ENCODE assay signal across 14 mouse cellular contexts in the genomic region with DNA sequence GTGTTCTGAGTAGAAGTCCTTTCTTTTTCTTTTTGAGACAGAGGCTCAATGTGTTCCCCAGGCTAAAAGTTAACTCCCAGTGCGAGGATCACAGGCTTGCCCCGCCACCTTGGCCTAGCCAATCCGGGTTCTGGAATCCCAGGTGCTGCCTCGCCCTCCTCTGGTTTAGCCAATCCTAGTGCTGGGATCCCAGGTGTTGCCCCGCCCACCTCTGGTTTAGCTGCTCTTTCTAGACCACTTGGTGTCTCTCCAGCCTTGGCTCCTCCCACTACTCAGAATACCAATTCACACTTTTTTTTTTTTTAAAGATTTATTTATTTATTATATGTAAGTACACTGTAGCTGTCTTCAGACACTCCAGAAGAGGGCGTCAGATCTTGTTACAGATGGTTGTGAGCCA. TPM values are rescaled to one million over a fixed set of nuclear protein-coding genes. Genes with fewer than 3 reads are reported as not detected.
DNase-seq lines count a peak whose midpoint lies in the region; ATAC-seq and TF ChIP-seq lines count a peak whose summit lies in the region.
"Had no signal": no experiment of that assay in that cellular context is flagged by ENCODE, and none has a peak within 500 bp of the region (broad histone marks: within the 10 kb centered on the region; RNA-seq: fewer than 3 reads in every experiment).

No protein-coding gene starts in this region.

- H3K9me3 ChIP-seq in forebrain, embryonic 12.5 days: no peaks in the 10 kb centered on the region
- no peaks in the 10 kb centered on the region for H3K9me3 ChIP-seq in forebrain, embryonic 14.5 days (replicated peaks; ENCODE audit: control insufficient read depth, low read length)
- H3K9me3 ChIP-seq in midbrain, embryonic 13.5 days: no peaks in the 10 kb centered on the region
- H3K9me3 ChIP-seq in liver, postnatal 0 days (ENCODE audit: low read length): no peaks in the 10 kb centered on the region

- ATAC-seq in forebrain, embryonic 12.5 days (ENCODE audit: low FRiP score): no peak
- no peak for ATAC-seq in forebrain, embryonic 14.5 days
- ATAC-seq in midbrain, embryonic 13.5 days: no peak
- no peak for ATAC-seq in liver, postnatal 0 days
- ATAC-seq: forebrain, embryonic 16.5 days; Patski had no signal

- no peaks in the 10 kb centered on the region for H3K36me3 ChIP-seq in forebrain, embryonic 12.5 days (replicated peaks)
- H3K36me3 ChIP-seq in forebrain, embryonic 14.5 days (ENCODE audit: control insufficient read depth, insufficient read depth, low read length): no peaks in the 10 kb centered on the region
- H3K36me3 ChIP-seq in midbrain, embryonic 13.5 days: no peaks in the 10 kb centered on the region
- no peaks in the 10 kb centered on the region for H3K36me3 ChIP-seq in liver, postnatal 0 days (replicated peaks; ENCODE audit: insufficient read depth, low read length)

- peaks cover 18% of the 10 kb centered on the region for H3K4me1 ChIP-seq in forebrain, embryonic 12.5 days
- peaks cover 6% of the 10 kb centered on the region for H3K4me1 ChIP-seq in forebrain, embryonic 14.5 days (ENCODE audit: control insufficient read depth, insufficient read depth, low read length)
- peaks cover 23% of the 10 kb centered on the region for H3K4me1 ChIP-seq in midbrain, embryonic 13.5 days (replicated peaks)
- peaks cover 15% of the 10 kb centered on the region; the same call in 1 of the 2 replicates for H3K4me1 ChIP-seq in liver, postnatal 0 days (ENCODE audit: insufficient read depth)

- TF ChIP-seq EP300 in liver, postnatal 0 days (IDR thresholded peaks at IDR 0.05; ENCODE audit: low read depth): no peak

- peak overlapping the region; percentile 25 for H3K4me2 ChIP-seq in forebrain, embryonic 12.5 days
- H3K4me2 ChIP-seq in forebrain, embryonic 14.5 days (ENCODE audit: low read length): no peak overlapping the region
- H3K4me2 ChIP-seq in midbrain, embryonic 13.5 days (replicated peaks): peak overlapping the region; percentile 14; the same call in 1 of the 2 replicates
- no peak overlapping the region for H3K4me2 ChIP-seq in liver, postnatal 0 days (ENCODE audit: low read depth, low read length)

- WGBS in forebrain, embryonic 12.5 days: 35% methylated on average over 5 of the region's 6 CpGs
- WGBS in forebrain, embryonic 14.5 days: 62% methylated on average over 5 of the region's 6 CpGs
- 40% methylated on average over 5 of the region's 6 CpGs for WGBS in midbrain, embryonic 13.5 days
- 68% methylated on average over 5 of the region's 6 CpGs for WGBS in liver, postnatal 0 days (ENCODE audit: insufficient replicate concordance)

- H3K4me3 ChIP-seq in forebrain, embryonic 12.5 days (replicated peaks): no peak overlapping the region
- no peak overlapping the region for H3K4me3 ChIP-seq in forebrain, embryonic 14.5 days (ENCODE audit: low read depth, low read length)
- no peak overlapping the region for H3K4me3 ChIP-seq in midbrain, embryonic 13.5 days (replicated peaks)
- no peak overlapping the region for H3K4me3 ChIP-seq in liver, postnatal 0 days (ENCODE audit: low read depth, low read length)
- H3K4me3 ChIP-seq: left cerebral cortex, adult 2 months had no signal

- H3K9ac ChIP-seq in forebrain, embryonic 12.5 days: no peak overlapping the region
- H3K9ac ChIP-seq in forebrain, embryonic 14.5 days (ENCODE audit: low read length): no peak overlapping the region
- no peak overlapping the region for H3K9ac ChIP-seq in midbrain, embryonic 13.5 days (replicated peaks)
- H3K9ac ChIP-seq in liver, postnatal 0 days (replicated peaks): no peak overlapping the region

- no peak for TF ChIP-seq CTCF in liver, postnatal 0 days (IDR thresholded peaks at IDR 0.05; ENCODE audit: low read depth)

- no peak overlapping the region for H3K27ac ChIP-seq in forebrain, embryonic 12.5 days
- no peak overlapping the region for H3K27ac ChIP-seq in forebrain, embryonic 14.5 days (ENCODE audit: low read depth, low read length)
- H3K27ac ChIP-seq in midbrain, embryonic 13.5 days: no peak overlapping the region
- no peak overlapping the region for H3K27ac ChIP-seq in liver, postnatal 0 days (ENCODE audit: low read depth)
- H3K27ac ChIP-seq: left cerebral cortex, adult 2 months had no signal

- H3K27me3 ChIP-seq in forebrain, embryonic 12.5 days: peaks cover 52% of the 10 kb centered on the region
- peaks cover 21% of the 10 kb centered on the region for H3K27me3 ChIP-seq in forebrain, embryonic 14.5 days (replicated peaks; ENCODE audit: control insufficient read depth, insufficient read depth, low read length)
- H3K27me3 ChIP-seq in midbrain, embryonic 13.5 days: peaks cover 40% of the 10 kb centered on the region
- peaks cover 11% of the 10 kb centered on the region; the same call in 1 of the 2 replicates for H3K27me3 ChIP-seq in liver, postnatal 0 days (ENCODE audit: insufficient read depth, low read length)

- no peak for DNase-seq in forebrain, embryonic 14.5 days (ENCODE audit: low spot score)
- DNase-seq in thymus, postnatal 4 days: peak; percentile 60
- DNase-seq in thymus, postnatal 0 days (ENCODE audit: low spot score): no peak
- DNase-seq in cerebellum, postnatal 10 days: no peak
- no peak for DNase-seq in liver, postnatal 0 days
- no peak for DNase-seq in layer of hippocampus, adult 11-12 months (ENCODE audit: low spot score)
- DNase-seq: B cell, adult 2 months; cerebellum, adult 9-10 months; thymus, postnatal 36 days had no signal

RNA-seq across cellular contexts. Expression of gene Irf8, which starts 4.1 kb away (rescaled TPM):
- 2.8 and 3.1 TPM in 2 replicates for polyA plus RNA-seq in forebrain, embryonic 12.5 days (2016; fragmentation: Nextera tagmentation; extraction: Ambion mirVana)
- polyA plus RNA-seq in forebrain, embryonic 14.5 days (2014; fragmentation: Nextera tagmentation; extraction: Ambion mirVana): 2.0 and 4.1 TPM in 2 replicates
- 77.8 and 82.4 TPM in 2 replicates for polyA plus RNA-seq in thymus, postnatal 0 days (2015; fragmentation: Nextera tagmentation; extraction: Ambion mirVana)
- 3.5 and 3.9 TPM in 2 replicates for polyA plus RNA-seq in midbrain, embryonic 13.5 days (2015; fragmentation: Nextera tagmentation; extraction: Ambion mirVana)
- polyA plus RNA-seq in liver, postnatal 0 days (2015; fragmentation: Nextera tagmentation; extraction: Ambion mirVana): 28.3 and 31.8 TPM in 2 replicates

Comparison
In these comparisons a context has a peak if more than half of its experiments do, and no peak if none do; other contexts are left out.
1. H3K4me2 ChIP-seq: peak in forebrain, embryonic 12.5 days (single experiment) and midbrain, embryonic 13.5 days (single experiment); none in forebrain, embryonic 14.5 days (single experiment) and liver, postnatal 0 days (single experiment).